Mouse (Mus musculus): ENCODE results near the gene Ppargc1a.

Gene Ppargc1a

DNA sequence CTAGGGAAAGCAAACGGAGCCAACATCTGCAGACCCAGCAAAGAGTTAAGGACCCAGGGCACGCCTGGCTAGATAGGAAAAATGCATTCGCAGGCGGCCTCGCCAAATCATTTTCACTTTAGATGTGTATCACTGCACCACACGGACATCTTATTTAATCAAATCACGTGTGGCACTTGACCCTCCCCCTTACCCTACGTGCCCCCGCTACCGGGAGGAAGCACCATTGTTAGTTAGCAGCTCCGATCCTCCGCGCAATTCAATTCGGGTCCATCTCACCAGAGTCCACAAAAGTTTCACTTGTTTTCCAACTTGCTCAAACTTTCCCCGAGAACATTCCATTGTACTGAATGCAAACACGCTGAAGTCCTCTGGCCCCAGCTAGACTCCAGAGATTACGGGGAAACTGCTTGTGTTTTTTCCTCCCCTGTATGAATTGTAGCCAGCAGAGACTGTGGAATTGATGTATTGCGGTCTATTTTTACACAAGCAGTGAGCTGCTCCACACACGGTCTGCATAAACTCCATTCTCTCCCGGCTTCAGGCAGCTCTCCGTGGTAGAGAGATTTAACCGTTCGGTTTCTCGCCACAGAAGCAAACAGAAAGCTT is 14.9 kb downstream of the Ppargc1a start:
- in situ Hi-C loops (cut with MboI): no loop called here

GRCm38 (mm10) chr5:51551852-51552482 is 15.6 kb downstream of the Ppargc1a start:
- in situ Hi-C loops (cut with MboI): no loop called here

DNA sequence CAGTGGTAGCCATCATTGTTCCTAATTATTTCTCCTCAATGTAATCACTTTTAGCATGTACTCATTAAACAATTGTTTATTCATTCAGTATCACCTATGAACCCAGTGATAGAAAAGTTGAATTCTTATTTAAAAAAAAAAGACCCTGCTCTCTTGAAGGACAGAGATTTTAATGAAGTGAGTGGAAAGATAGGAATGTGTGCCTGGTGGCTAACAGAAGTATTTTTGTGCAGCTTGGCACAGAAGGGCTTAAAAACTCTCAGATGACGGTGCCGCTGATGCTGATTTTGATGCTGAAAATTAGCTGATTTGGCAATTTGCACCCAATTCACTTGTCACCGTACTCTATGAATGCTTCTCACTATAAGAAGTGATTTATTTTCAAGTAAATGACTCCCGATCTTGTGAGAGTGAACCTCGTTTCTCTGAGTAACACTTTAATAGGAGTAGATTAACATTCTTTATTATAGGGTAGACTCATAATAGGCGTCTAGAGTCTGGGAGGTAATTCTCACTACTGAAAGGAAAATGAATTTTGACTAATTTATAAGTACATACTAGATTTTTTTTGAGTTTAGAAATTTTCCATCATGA is 20.0 kb downstream of the Ppargc1a start:
- in situ Hi-C loops (cut with MboI): no loop called here

DNA sequence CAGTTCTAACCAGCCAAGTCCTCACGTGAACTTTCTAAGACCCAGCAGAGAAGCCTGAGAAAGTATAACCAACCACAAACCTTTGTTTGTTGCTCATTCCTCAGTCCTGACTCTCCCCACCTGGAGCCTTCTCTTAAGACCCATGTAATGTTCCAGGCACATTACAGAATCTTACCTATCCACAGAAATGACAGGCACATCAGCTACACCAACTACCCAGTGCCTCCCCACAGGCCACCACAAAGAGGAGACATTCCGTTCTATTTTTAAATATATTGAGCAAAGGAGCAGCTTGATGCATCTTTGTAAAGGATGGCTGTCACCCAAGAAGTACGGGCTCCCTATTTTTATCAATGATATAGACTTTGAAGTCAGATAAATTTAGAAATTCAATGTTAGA is 20.7 kb downstream of the Ppargc1a start:
- in situ Hi-C loops (cut with MboI): no loop called here

GRCm38 (mm10) chr5:51545133-51546049 is 22.1 kb downstream of the Ppargc1a start:
- in situ Hi-C loops (cut with MboI): no loop called here

DNA sequence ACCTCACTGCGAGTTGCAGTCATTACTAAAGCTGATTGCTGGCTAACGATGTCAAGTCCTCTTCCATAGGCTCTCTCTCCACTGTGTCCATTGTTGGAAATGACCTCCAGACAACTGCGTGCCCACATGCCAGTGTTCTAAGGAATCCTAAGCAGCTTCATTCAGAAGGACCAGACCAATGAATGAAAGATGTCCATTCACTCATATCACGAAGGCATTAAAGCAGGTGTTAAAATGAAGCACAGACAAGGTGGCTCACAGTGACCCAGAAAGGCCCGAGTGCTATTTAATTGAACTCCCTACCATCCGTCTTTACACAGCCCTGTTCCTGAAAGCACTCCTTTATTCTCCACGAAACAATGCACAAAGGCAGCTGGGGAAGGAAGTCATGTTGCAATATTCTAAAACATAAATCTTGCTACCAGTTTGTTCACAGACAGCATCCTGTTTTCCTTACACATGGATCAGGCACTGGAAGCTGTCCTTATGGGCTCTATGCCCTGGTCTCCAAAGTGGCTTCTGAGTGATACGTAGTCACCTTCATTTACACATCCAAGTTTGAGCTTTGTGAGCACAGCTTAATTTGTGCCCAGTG is 23.3 kb downstream of the Ppargc1a start:
- in situ Hi-C loops (cut with MboI): no loop called here

- in situ Hi-C loops (cut with MboI): no loop called here
Measured at GRCm38 (mm10) chr5:51541557-51541956, 26.0 kb downstream of the Ppargc1a start.

- in situ Hi-C loops (cut with MboI): no loop called here
Measured at GRCm38 (mm10) chr5:51540816-51541215, 26.7 kb downstream of the Ppargc1a start.

DNA sequence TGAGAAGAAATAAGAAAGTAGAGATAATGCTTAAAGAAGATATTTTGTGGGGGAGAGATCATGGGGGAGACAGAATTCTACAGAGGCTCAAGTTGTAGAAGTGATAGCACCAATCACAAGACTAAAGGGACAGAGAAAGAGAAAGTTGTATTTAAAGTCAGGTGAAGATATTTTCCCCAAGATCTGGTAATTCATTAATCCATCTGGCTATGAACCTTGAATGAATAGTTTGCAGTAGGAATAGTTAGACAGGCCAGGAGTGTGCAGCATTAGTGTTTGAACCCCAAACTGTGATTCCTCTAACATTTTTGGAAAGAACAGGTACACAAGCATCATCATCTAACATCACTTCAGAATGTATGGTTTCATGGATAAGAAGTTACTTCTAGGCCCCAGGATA is 28.0 kb downstream of the Ppargc1a start:
- in situ Hi-C loops (cut with MboI): no loop called here

GRCm38 (mm10) chr5:51538319-51538718 is 29.2 kb downstream of the Ppargc1a start:
- in situ Hi-C loops (cut with MboI): no loop called here

DNA sequence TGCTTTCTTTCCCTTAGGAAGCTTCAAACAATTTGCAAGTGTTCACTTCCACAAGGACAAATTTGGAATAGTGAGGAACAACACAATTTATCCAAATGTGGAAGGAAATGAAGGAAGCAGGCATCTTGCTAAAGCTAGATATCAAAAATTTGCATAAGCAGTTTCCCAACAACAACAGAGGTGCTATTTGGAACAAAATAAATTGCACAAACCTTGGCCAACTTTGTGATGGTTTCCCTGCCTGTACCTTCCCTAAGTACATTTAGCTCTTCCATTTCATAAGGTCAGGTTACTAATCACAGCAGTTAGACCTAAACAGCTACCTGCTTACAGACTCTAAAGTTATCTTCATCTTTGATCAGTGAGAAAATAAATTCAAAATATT is 29.9 kb downstream of the Ppargc1a start:
- in situ Hi-C loops (cut with MboI): no loop called here

GRCm38 (mm10) chr5:51537009-51537645 is 30.4 kb downstream of the Ppargc1a start:
- in situ Hi-C loops (cut with MboI): no loop called here

GRCm38 (mm10) chr5:51534456-51534855 is 33.1 kb downstream of the Ppargc1a start:
- in situ Hi-C loops (cut with MboI): no loop called here

DNA sequence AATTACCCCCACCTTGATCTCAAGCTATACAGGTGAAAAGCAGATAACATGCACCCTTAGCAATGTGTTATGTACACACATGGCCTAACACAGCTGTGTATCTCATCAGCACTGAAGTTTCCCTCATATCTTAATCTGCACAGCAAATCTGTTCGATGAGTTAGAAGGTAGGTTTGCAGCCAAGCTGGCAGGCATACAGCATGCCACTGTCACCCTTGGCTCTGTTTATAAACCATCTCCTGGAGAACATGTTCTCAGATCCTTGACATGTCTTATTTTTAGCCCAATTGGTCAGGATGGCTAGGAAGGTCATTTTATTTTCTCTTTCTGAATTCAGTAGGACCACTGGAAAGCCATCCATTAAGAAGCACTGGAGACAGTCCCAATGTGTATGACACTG is 36.2 kb downstream of the Ppargc1a start:
- in situ Hi-C loops (cut with MboI): no loop called here

DNA sequence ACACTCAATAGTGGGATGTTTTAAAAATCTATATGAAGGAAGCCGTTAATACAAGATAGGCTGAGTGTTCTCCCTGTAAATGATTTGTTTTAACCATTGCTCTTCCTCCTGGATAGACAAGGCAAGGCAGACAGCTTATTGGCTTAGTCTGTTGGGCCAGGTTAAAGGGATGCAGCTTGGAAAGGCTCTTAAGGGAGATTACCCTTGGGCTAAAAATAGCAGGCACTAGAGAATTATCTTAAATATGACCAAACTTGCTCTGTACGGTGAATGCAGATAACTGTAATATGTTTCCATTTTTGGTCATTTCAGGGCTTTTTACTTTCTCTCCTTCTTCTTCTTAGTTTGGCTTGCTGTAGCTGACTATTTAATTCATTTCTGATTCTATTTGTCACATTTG is 38.1 kb downstream of the Ppargc1a start:
- in situ Hi-C loops (cut with MboI): no loop called here

DNA sequence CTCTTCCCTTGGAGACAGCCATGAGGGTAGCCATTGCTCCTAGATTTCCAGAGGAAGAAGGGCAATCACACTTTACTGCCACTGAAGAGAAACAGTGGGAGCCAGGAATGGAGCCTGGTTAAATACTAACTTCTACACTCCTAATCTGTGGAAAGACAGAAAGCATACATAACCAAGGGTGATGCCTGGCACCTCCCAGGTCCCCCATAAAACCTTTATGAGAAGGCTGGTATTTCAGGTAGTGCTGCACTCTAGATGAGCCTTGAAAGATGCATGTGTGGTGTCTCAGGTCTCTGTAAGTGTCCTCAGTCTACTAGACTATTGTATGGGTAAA is 39.4 kb downstream of the Ppargc1a start:
- in situ Hi-C loops (cut with MboI): no loop called here

GRCm38 (mm10) chr5:51527498-51528164 is 39.9 kb downstream of the Ppargc1a start:
- in situ Hi-C loops (cut with MboI): no loop called here

DNA sequence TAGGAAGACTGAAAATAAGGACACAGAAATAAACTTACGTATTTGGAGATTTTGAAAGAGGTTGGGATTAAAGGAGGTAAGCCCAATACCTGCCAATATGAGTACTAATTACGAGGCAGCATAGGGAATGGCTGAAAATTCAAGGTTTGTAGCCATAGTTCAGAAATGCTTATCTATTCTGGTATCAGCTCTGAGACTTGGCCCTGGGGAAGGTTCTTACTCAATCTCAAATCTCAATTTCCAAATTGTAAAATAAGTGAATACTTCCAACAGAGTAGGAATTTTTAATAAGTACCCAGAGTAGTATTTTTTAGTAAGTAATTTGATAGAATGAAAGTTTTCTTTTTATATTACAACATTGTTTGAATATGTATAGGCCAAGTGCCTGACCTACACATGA is 41.7 kb downstream of the Ppargc1a start:
- in situ Hi-C loops (cut with MboI): no loop called here

GRCm38 (mm10) chr5:51520807-51521206 is 46.7 kb downstream of the Ppargc1a start:
- in situ Hi-C loops (cut with MboI): no loop called here

GRCm38 (mm10) chr5:51517440-51518187 is 49.9 kb downstream of the Ppargc1a start:
- in situ Hi-C loops (cut with MboI): no loop called here

Data from mature B cell (primary cell).